9 mouse cellular contexts compared by ENCODE assay signal in the genomic region with DNA sequence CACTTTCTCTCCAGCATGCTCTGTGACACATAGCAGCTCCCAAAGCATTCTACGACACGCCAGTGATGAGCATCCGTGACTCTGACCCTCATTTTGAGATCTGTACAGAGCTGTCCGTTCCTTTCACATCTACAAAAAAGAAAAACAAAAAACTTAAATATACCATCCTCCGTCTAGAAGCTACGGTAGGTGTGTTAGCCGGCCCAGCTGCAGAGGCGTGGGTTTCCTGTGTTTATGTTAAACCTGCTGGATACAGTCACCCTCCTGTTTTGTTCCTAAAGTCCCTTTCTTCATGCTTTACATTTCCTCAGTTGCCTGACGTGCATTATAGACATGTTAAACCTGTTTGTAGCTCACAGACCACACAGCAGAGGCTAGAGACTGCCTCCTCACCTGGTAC.
DNase-seq lines count a peak whose midpoint lies in the region; ATAC-seq and TF ChIP-seq lines count a peak whose summit lies in the region.
"Had no signal": no experiment of that assay in that cellular context is flagged by ENCODE, and none has a peak within 500 bp of the region (broad histone marks: within the 10 kb centered on the region; RNA-seq: fewer than 3 reads in every experiment).

No protein-coding gene starts in this region.

- TF ChIP-seq CTCF in forebrain, postnatal 0 days (IDR thresholded peaks at IDR 0.05; ENCODE audit: low read depth) = no peak

- no peak for DNase-seq in forebrain, embryonic 14.5 days (ENCODE audit: low spot score)
- no peak for DNase-seq in forebrain, postnatal 0 days
- DNase-seq in thymus, postnatal 25 days = peak; percentile 10
- DNase-seq in thymus, postnatal 0 days (ENCODE audit: low spot score) = no peak
- DNase-seq in right cerebral cortex, postnatal 14 days = no peak
- DNase-seq in left cerebral cortex, postnatal 10 days (ENCODE audit: extremely low spot score in 1 of 2, low spot score in 2 of 2) = no peak

- peaks cover 28% of the 10 kb centered on the region for H3K4me1 ChIP-seq in forebrain, embryonic 14.5 days (ENCODE audit: control insufficient read depth, insufficient read depth, low read length)
- H3K4me1 ChIP-seq in forebrain, postnatal 0 days (ENCODE audit: insufficient read depth) = peaks cover 24% of the 10 kb centered on the region
- peaks cover 47% of the 10 kb centered on the region for H3K4me1 ChIP-seq in hindbrain, embryonic 13.5 days (replicated peaks)
- peaks cover 18% of the 10 kb centered on the region for H3K4me1 ChIP-seq in hindbrain, embryonic 16.5 days (ENCODE audit: control insufficient read depth, insufficient read depth, low read depth, low read length)

- H3K27ac ChIP-seq in forebrain, embryonic 14.5 days (ENCODE audit: low read depth, low read length) = no peak overlapping the region
- no peak overlapping the region for H3K27ac ChIP-seq in forebrain, postnatal 0 days (ENCODE audit: low read depth, low read length)
- H3K27ac ChIP-seq in hindbrain, embryonic 13.5 days = peak overlapping the region; percentile 30; the same call in 1 of the 2 replicates
- H3K27ac ChIP-seq in hindbrain, embryonic 16.5 days (ENCODE audit: low read depth, low read length) = no peak overlapping the region

- WGBS in forebrain, embryonic 14.5 days = 82% methylated on average over 9 of the region's 9 CpGs
- WGBS in forebrain, postnatal 0 days = 77% methylated on average over 9 of the region's 9 CpGs
- 89% methylated on average over 9 of the region's 9 CpGs for WGBS in hindbrain, embryonic 13.5 days
- WGBS in hindbrain, embryonic 16.5 days = 84% methylated on average over 9 of the region's 9 CpGs

- no peak overlapping the region for H3K4me2 ChIP-seq in forebrain, embryonic 14.5 days (ENCODE audit: low read length)
- H3K4me2 ChIP-seq in forebrain, postnatal 0 days (ENCODE audit: low read depth) = no peak overlapping the region
- H3K4me2 ChIP-seq in hindbrain, embryonic 13.5 days = no peak overlapping the region
- no peak overlapping the region for H3K4me2 ChIP-seq in hindbrain, embryonic 16.5 days (ENCODE audit: low read length)

- no peaks in the 10 kb centered on the region; the same call in 1 of the 2 replicates for H3K36me3 ChIP-seq in forebrain, embryonic 14.5 days (ENCODE audit: control insufficient read depth, insufficient read depth, low read length)
- no peaks in the 10 kb centered on the region for H3K36me3 ChIP-seq in forebrain, postnatal 0 days (ENCODE audit: insufficient read depth)
- no peaks in the 10 kb centered on the region for H3K36me3 ChIP-seq in hindbrain, embryonic 13.5 days
- no peaks in the 10 kb centered on the region for H3K36me3 ChIP-seq in hindbrain, embryonic 16.5 days (ENCODE audit: control insufficient read depth, insufficient read depth, low read length)
- H3K36me3 ChIP-seq: limb, embryonic 13.5 days had no signal

- no peaks in the 10 kb centered on the region for H3K27me3 ChIP-seq in forebrain, embryonic 14.5 days (replicated peaks; ENCODE audit: control insufficient read depth, insufficient read depth, low read length)
- H3K27me3 ChIP-seq in forebrain, postnatal 0 days (ENCODE audit: insufficient read depth, low read length) = no peaks in the 10 kb centered on the region
- H3K27me3 ChIP-seq in hindbrain, embryonic 13.5 days = no peaks in the 10 kb centered on the region
- no peaks in the 10 kb centered on the region for H3K27me3 ChIP-seq in hindbrain, embryonic 16.5 days (replicated peaks; ENCODE audit: control insufficient read depth, insufficient read depth, low read length)
- H3K27me3 ChIP-seq: limb, embryonic 13.5 days had no signal

- H3K9ac ChIP-seq in forebrain, embryonic 14.5 days (ENCODE audit: low read length) = peak overlapping the region; percentile 13; the same call in 1 of the 2 replicates
- no peak overlapping the region for H3K9ac ChIP-seq in forebrain, postnatal 0 days
- 0 out of 2 replicates have a peak overlapping the region, but pooled peaks have one; percentile 10 for H3K9ac ChIP-seq in hindbrain, embryonic 13.5 days
- H3K9ac ChIP-seq in hindbrain, embryonic 16.5 days (ENCODE audit: low read depth, low read length) = no peak overlapping the region
- H3K9ac ChIP-seq: limb, embryonic 13.5 days had no signal

- intact Hi-C loops in left cerebral cortex, postnatal 10 days (cut with DNase I) = loop anchor here (10.0 kb wide), 1 partner anchor 334 kb away; no protein-coding TSS in a partner anchor

- no peak for ATAC-seq in forebrain, embryonic 14.5 days
- no peak for ATAC-seq in forebrain, postnatal 0 days
- ATAC-seq in hindbrain, embryonic 13.5 days (ENCODE audit: low FRiP score) = no peak
- no peak for ATAC-seq in hindbrain, embryonic 16.5 days

- H3K9me3 ChIP-seq in forebrain, embryonic 14.5 days (replicated peaks; ENCODE audit: control insufficient read depth, low read length) = no peaks in the 10 kb centered on the region
- H3K9me3 ChIP-seq in forebrain, postnatal 0 days (ENCODE audit: low read length) = no peaks in the 10 kb centered on the region
- no peaks in the 10 kb centered on the region for H3K9me3 ChIP-seq in hindbrain, embryonic 13.5 days
- H3K9me3 ChIP-seq in hindbrain, embryonic 16.5 days (ENCODE audit: control insufficient read depth, low read length) = no peaks in the 10 kb centered on the region
- H3K9me3 ChIP-seq: limb, embryonic 13.5 days had no signal

- no peak overlapping the region for H3K4me3 ChIP-seq in forebrain, embryonic 14.5 days (ENCODE audit: low read depth, low read length)
- H3K4me3 ChIP-seq in forebrain, postnatal 0 days (ENCODE audit: low read depth, low read length) = no peak overlapping the region
- H3K4me3 ChIP-seq in hindbrain, embryonic 13.5 days = no peak overlapping the region
- no peak overlapping the region for H3K4me3 ChIP-seq in hindbrain, embryonic 16.5 days (ENCODE audit: low read length)
- H3K4me3 ChIP-seq: limb, embryonic 13.5 days had no signal

Comparison
In these comparisons a context has a peak if more than half of its experiments do, and no peak if none do; other contexts are left out.
1. H3K9ac ChIP-seq: peak in forebrain, embryonic 14.5 days (single experiment) and hindbrain, embryonic 13.5 days (single experiment); none in forebrain, postnatal 0 days (single experiment) and hindbrain, embryonic 16.5 days (single experiment).